Mouse (Mus musculus) lung, adult 2 months (tissue): Measurements from ENCODE around the gene Il12rb1.
A peak's percentile ranks its signal among the peaks of the same experiment; 100 is the strongest.

ENCODE experiments used
- CTCF ChIP-seq: fragments of 200-500 bp; IDR thresholded peaks from 2 replicates; pipeline ENCODE4 v1.5.1; 2011; ENCODE audit warnings: mild to moderate bottlenecking, low read length, control low read depth; ENCODE audit not compliant: insufficient read depth
- POLR2A ChIP-seq: fragments of 200-500 bp; IDR thresholded peaks from 2 replicates; pipeline ENCODE4 v1.6.1; 2011; ENCODE audit warnings: low read depth, mild to moderate bottlenecking, control low read depth, low read length, borderline replicate concordance; ENCODE audit errors: extremely low read depth

DNA sequence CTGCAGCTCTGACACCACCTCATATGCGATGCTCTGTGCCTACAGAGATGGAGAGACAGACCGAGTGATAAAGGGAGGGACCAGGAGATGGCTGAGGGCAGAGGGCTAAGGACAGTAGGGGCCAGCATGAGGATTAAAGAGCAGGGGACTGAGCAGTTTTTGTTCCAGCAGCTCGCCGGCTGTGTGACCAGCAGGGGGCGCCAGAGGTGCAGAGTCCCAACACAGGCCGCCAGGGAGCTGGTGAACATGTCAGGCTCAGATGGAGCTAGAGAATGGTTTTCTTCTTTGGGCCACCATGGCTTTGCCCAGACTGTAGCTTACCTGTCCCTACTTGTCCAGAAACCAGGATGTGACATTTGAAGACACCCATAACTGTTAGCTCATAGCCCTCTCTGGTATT lies 36.3 kb downstream of the Il12rb1 start:
- TF ChIP-seq CTCF, result peak; percentile 79
- no peak for TF ChIP-seq POLR2A
